Mouse (Mus musculus) embryonic facial prominence, embryonic 10.5 days (tissue): ENCODE measurements around the gene Catsper2. TPM values are rescaled to one million over a fixed set of nuclear protein-coding genes. Genes with fewer than 3 reads are reported as not detected.
"Not testable (repeated sequence)": the region's sequence is repeated elsewhere in the genome, so short reads cannot be mapped to it uniquely, and the experiment has no call there.

Experiments
- DNase-seq: peaks from one replicate; pipeline ENCODE4 v3.0.0-alpha.2; 2017; ENCODE audit warnings: low spot score
- H3K27ac ChIP-seq: fragments of 300-500 bp; sonication (generic); replicated peaks from 2 replicates; pipeline ENCODE4 v1.5.1; 2016; ENCODE audit warnings: mild to moderate bottlenecking
- H3K27me3 ChIP-seq: fragments of 300-500 bp; sonication (generic); replicated peaks from 2 replicates; pipeline ENCODE4 v1.6.1; 2016; ENCODE audit warnings: low read depth, mild to moderate bottlenecking; ENCODE audit not compliant: poor library complexity, severe bottlenecking
- H3K36me3 ChIP-seq: fragments of 300-500 bp; sonication (generic); replicated peaks from 2 replicates; pipeline ENCODE4 v1.6.1; 2016; ENCODE audit warnings: mild to moderate bottlenecking, moderate library complexity
- H3K4me1 ChIP-seq: fragments of 300-500 bp; sonication (generic); 2 replicates; pipeline ENCODE4 v1.6.1; 2016
- H3K4me3 ChIP-seq: fragments of 300-500 bp; sonication (generic); 2 replicates; pipeline ENCODE4 v1.5.1; 2016; ENCODE audit warnings: mild to moderate bottlenecking, moderate library complexity
- H3K9me3 ChIP-seq: fragments of 300-500 bp; sonication (generic); 2 replicates; pipeline ENCODE4 v1.6.1; 2016; ENCODE audit warnings: mild to moderate bottlenecking
- WGBS: fragments of 180-500 bp; shearing (Covaris S2); methylation state at CpG from one replicate; pipeline ENCODE4 v1.1.7; 2016; 5-methylcytosine and 5-hydroxymethylcytosine counted together
- polyA plus RNA-seq: library from polyadenylated mRNA; unstranded; fragments of >200 nt; fragmentation: Nextera tagmentation; extraction: Ambion mirVana; gene quantifications from 2 replicates; pipeline ENCODE4 v1.2.1, GENCODE M21; 2016

Gene Catsper2
- polyA plus RNA-seq, 1 experiment from 2014 or later = 3.7 TPM

GRCm38 (mm10) chr2:121416356-121416755, 2.8 kb upstream of the Catsper2 start:
- peaks cover 27% of the 10 kb centered on the region for H3K4me1 ChIP-seq
- DNase-seq = no peak
- H3K9me3 ChIP-seq = no peaks in the 10 kb centered on the region
- no peak overlapping the region for H3K27ac ChIP-seq
- peaks cover 52% of the 10 kb centered on the region for H3K36me3 ChIP-seq
- H3K4me3 ChIP-seq = peak overlapping the region; percentile 99
- 94% methylated on average over 6 of the region's 6 CpGs for WGBS
- no peaks in the 10 kb centered on the region for H3K27me3 ChIP-seq

DNA sequence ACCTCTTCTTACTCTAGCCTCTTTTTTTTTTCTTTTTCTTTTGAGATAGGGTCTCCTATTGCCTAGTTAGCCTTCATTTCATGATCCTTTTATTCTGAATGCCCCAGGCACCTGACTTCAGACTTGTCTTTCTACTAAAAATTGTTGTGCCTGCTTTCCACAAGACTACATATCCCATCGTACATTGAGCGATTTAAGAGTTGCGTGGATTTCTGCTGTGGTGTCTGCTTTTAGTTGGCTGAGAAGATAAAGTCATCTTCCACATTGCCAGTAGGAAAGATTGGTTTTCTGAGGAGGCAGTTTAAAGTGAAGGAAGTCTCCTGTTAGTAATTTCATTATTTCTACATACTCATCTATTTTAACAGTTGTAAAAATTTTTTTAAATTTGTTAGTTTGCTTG, 2.0 kb upstream of the Catsper2 start:
- Histone ChIP-seq H3K27ac (no peak overlapping the region), H3K27me3 (no peaks in the 10 kb centered on the region), H3K4me1 (peaks cover 27% of the 10 kb centered on the region), H3K4me3 (peak overlapping the region; percentile 99), H3K36me3 (peaks cover 45% of the 10 kb centered on the region), H3K9me3 (no peaks in the 10 kb centered on the region)
- no peak for DNase-seq
- 88% methylated on average over 3 of the region's 3 CpGs for WGBS

DNA sequence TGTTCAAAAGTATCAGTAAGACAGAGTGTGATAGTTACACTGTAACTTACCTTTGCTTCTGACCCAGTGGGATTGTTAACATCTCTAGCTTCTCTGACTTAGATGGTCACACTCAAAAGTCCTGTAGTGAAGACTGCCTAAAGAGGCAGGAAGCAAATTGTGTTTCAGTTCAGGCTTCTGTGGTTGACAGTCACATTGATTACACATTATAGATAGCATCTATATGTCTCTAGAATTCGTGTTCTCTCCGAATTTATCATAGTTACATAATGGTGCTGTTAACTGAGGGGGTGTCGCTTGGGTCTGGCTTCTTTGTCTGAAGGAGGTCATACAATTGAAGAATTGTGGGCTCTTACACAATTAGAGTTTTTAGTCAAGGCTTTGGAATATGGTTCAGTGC, 1.5 kb upstream of the Catsper2 start:
- WGBS = 75% methylated on average over 3 of the region's 3 CpGs
- Histone ChIP-seq H3K4me1 (peaks cover 27% of the 10 kb centered on the region), H3K27ac (no peak overlapping the region), H3K27me3 (no peaks in the 10 kb centered on the region), H3K9me3 (no peaks in the 10 kb centered on the region), H3K4me3 (peak overlapping the region; percentile 99), H3K36me3 (peaks cover 41% of the 10 kb centered on the region)
- DNase-seq = no peak

GRCm38 (mm10) chr2:121414139-121414685, 620 bp upstream of the Catsper2 start:
- H3K4me1 ChIP-seq = peaks cover 27% of the 10 kb centered on the region
- no peaks in the 10 kb centered on the region for H3K9me3 ChIP-seq
- WGBS = under 1% methylated on average over 32 of the region's 32 CpGs
- peak overlapping the region; percentile 98 for H3K27ac ChIP-seq
- H3K27me3 ChIP-seq = no peaks in the 10 kb centered on the region
- H3K4me3 ChIP-seq = peak overlapping the region; percentile 99
- DNase-seq = no peak
- H3K36me3 ChIP-seq = peaks cover 35% of the 10 kb centered on the region

GRCm38 (mm10) chr2:121412843-121413386, 677 bp downstream of the Catsper2 start:
- Histone ChIP-seq H3K27ac (peak overlapping the region; percentile 98), H3K4me1 (peaks cover 27% of the 10 kb centered on the region), H3K27me3 (no peaks in the 10 kb centered on the region), H3K4me3 (peak overlapping the region; percentile 99), H3K9me3 (no peaks in the 10 kb centered on the region), H3K36me3 (peaks cover 22% of the 10 kb centered on the region)
- no peak for DNase-seq
- WGBS = 11% methylated on average over 4 of the region's 4 CpGs

- Histone ChIP-seq H3K4me3 (no peak overlapping the region), H3K36me3 (no peaks in the 10 kb centered on the region), H3K27ac (no peak overlapping the region), H3K9me3 (no peaks in the 10 kb centered on the region), H3K27me3 (no peaks in the 10 kb centered on the region), H3K4me1 (peaks cover 6% of the 10 kb centered on the region; the same call in 1 of the 2 replicates)
- DNase-seq = peak; percentile 45
- WGBS = 33% methylated on average over 4 of the region's 4 CpGs
Measured at GRCm38 (mm10) chr2:121408160-121408559, 5.4 kb downstream of the Catsper2 start.

- no peak for DNase-seq
- Histone ChIP-seq H3K27ac (no peak overlapping the region), H3K36me3 (no peaks in the 10 kb centered on the region), H3K9me3 (no peaks in the 10 kb centered on the region), H3K4me3 (no peak overlapping the region), H3K4me1 (no peaks in the 10 kb centered on the region), H3K27me3 (no peaks in the 10 kb centered on the region)
Measured at GRCm38 (mm10) chr2:121403296-121403695, 10.3 kb downstream of the Catsper2 start.

DNA sequence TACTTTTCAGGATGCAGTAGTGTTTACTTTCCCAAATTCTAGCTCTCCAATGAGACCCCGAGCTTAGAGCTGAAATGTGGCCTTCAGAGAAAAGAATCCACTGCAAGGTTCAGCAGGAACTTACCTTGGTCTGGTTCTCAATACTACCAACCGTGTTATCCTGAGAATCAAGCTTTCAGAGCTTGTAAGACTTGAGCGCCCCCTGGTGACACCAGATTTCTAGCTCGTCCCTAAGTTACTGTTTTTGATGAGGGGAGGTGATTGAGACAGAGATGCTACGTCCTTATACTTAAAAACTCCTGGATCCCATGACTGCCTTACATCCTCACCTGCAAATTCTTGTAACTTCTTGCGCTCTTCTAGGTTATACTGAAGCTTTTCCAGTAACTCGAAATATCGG, 17.0 kb downstream of the Catsper2 start:
- Histone ChIP-seq H3K27ac (no peak overlapping the region), H3K4me1 (no peaks in the 10 kb centered on the region), H3K9me3 (no peaks in the 10 kb centered on the region), H3K36me3 (no peaks in the 10 kb centered on the region), H3K4me3 (no peak overlapping the region), H3K27me3 (no peaks in the 10 kb centered on the region)
- 14% methylated on average over 8 of the region's 8 CpGs for WGBS
- DNase-seq = peak; percentile 82

- H3K27me3 ChIP-seq, H3K36me3 ChIP-seq, H3K4me1 ChIP-seq, H3K9me3 ChIP-seq, H3K27ac ChIP-seq, H3K4me3 ChIP-seq, DNase-seq: not testable (repeated sequence)
- WGBS = 94% methylated on average over 17 of the region's 17 CpGs
Measured at GRCm38 (mm10) chr2:121386961-121387575, 26.5 kb downstream of the Catsper2 start, which contains the start of gene Strc. Gene Strc, minus strand, starts transcription at chr2:121387168.

DNA sequence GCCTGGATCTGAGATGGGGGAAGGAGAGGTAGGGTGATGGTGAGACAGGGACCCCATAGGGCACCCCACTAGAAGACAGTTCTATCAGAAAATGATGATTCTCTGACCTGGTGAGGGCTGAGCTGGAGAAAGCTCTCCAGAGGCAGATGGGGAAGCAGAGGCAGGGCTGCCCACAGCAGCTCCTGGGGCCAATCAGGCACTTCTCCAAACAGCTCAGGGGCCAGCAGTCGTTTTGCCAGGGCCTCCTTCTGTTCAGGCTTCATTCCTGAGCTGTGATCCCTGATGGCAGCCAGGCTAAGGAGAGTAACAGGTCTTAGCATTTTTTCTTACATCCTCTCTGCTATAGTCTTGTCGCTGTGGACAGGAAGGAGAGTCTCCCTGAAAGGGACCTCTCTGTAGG, 38.8 kb downstream of the Catsper2 start:
- no peaks in the 10 kb centered on the region for H3K36me3 ChIP-seq
- no peak overlapping the region for H3K27ac ChIP-seq
- no peak for DNase-seq
- H3K9me3 ChIP-seq = no peaks in the 10 kb centered on the region
- H3K4me3 ChIP-seq = no peak overlapping the region
- no peaks in the 10 kb centered on the region for H3K27me3 ChIP-seq
- no peaks in the 10 kb centered on the region; the same call in 1 of the 2 replicates for H3K4me1 ChIP-seq
- 57% methylated on average over 2 of the region's 2 CpGs for WGBS

GRCm38 (mm10) chr2:121372266-121372665, 41.3 kb downstream of the Catsper2 start:
- WGBS = 79% methylated on average over 3 of the region's 3 CpGs
- Histone ChIP-seq H3K27ac (no peak overlapping the region), H3K36me3 (no peaks in the 10 kb centered on the region), H3K4me3 (no peak overlapping the region), H3K4me1 (no peaks in the 10 kb centered on the region; the same call in 1 of the 2 replicates), H3K27me3 (no peaks in the 10 kb centered on the region), H3K9me3 (no peaks in the 10 kb centered on the region)
- DNase-seq = no peak

GRCm38 (mm10) chr2:121370921-121371320, 42.7 kb downstream of the Catsper2 start:
- no peaks in the 10 kb centered on the region for H3K36me3 ChIP-seq
- H3K27me3 ChIP-seq = no peaks in the 10 kb centered on the region
- no peak overlapping the region for H3K4me3 ChIP-seq
- 88% methylated on average over 5 of the region's 5 CpGs for WGBS
- H3K27ac ChIP-seq = no peak overlapping the region
- H3K4me1 ChIP-seq = no peaks in the 10 kb centered on the region
- no peaks in the 10 kb centered on the region for H3K9me3 ChIP-seq
- DNase-seq = no peak

- Histone ChIP-seq H3K4me1 (peaks cover 11% of the 10 kb centered on the region), H3K36me3 (no peaks in the 10 kb centered on the region), H3K4me3 (no peak overlapping the region), H3K27ac (no peak overlapping the region), H3K9me3 (no peaks in the 10 kb centered on the region), H3K27me3 (no peaks in the 10 kb centered on the region)
- DNase-seq = no peak
- 88% methylated on average over 2 of the region's 2 CpGs for WGBS
Measured at GRCm38 (mm10) chr2:121368831-121369230, 44.8 kb downstream of the Catsper2 start.
